Mouse (Mus musculus): ENCODE data around the gene Rad23b.
"Not testable (repeated sequence)": the region's sequence is repeated elsewhere in the genome, so short reads cannot be mapped to it uniquely, and the experiment has no call there.

Rad23b gene

DNA sequence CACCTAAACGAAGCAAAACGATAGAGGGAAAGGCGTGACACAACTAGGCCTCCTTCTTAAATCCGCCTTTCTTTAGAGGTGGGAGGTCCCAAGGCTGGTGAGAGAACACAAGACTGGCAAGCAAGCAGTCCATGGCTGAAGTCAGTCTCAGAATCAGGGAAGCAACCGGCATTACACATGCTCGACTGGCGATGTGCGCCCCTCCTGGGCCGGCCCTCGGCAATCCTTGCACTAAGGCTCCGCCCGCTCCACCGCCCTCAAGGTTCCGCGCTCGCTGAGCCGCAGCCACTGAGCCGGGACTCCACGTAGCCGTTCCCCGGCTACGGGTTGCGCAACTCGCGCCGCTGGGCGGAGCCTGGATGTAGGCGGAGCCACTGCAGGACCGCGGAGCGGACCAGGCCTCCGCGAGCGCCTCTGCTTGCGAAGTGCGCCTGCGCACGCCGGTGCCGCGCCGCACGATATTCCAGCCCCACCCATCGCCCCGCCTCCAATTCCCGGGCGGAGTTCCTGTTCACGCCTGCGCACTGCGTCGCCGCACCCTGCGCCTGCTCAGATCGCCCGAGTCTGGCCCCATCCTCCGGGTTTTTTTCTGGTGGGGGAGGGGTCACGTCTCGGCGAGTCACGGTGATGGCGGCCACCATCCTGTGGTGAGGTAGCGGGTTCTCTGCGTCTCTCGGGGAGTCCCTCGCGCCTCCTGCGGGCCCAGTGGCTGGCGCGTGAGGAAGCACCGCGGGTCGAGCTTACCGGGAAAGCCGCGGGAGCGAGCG lies at the start of gene Rad23b:
Gene Rad23b (plus strand): TSS at position 592 of the 767 bp plus-strand sequence.
- DNase-seq (ENCODE audit: extremely low spot score, low spot score) = peak; percentile 100

DNA sequence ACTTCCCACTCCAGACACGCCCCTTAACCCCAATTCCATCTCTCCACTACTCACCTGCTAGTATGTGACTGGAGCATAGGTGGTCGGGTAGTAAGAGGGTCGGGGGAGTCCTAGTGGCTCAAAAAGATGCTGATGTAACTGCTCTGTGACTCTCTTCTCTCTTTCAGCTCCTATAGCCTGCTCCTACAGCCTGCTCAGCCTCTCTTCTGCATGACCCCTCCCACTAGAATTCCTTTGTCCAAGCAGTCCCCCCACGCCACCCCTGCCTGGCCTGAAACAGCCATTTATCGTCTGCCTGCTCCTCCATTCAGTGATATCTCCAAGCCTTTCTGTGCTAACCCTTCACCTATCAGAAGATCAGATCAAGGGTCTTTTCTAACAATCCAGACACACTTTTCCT lies 45.7 kb upstream of the Rad23b start:
- no peak for DNase-seq (ENCODE audit: extremely low spot score, low spot score)

DNA sequence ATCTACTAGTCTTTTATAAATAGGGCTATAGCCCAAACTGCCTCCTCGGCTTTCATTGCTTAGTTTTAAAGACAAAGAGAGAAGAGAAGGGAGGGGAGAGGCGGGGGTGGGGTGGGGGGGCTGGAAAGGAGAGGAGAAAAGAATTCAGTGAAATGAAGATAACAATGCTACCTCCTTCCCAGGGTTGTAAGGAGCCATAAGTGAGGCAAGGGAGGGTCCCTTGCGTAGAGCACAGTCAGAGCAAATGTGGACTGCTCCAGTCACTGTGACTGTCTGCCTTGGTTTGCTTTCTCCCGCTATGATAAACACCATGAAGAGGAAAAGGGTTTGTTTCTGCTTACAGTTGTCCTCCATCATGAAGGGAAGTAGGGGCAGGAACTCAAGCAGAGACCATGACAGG lies 43.2 kb upstream of the Rad23b start:
- no peak for DNase-seq (ENCODE audit: extremely low spot score, low spot score)

DNA sequence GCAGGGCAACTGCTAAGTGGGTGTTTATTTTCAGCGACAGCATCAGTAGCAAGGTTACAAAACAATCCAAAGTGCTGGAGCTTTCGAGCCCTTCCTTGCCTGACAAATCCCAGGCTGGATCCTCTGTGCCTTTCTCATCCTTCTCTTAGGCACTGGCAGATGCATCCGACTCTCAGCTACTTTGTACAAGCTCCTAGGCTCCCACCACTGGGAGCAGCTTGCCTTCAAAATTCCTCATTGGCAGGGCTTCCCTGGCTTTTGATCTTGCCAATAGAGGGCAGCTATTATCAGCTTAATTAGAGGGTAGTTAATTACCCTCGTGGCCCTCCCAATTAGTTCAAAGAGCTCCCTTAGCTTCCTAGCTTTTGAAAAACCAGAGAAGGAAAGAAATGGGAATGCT lies 33.1 kb upstream of the Rad23b start:
- DNase-seq (ENCODE audit: extremely low spot score, low spot score) = no peak

DNA sequence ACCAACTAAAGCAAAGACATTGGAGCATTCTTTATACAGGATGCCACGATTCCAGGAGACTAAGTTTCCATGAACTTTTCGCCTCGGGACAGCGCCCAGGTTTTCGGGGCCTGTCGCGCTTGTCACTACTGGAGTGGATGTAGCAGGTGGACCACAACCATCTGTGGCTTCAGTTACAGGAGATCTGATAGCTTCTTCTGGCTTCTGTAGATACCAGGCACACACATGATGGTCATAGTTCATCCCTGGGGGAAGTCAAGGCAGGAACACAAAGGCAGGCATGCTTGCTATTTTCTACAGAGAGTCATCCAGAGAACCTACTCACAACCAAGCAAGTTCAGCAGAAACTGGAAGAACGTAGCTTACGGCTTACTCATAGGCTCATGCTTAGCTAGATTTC lies 31.5 kb upstream of the Rad23b start:
- not testable (repeated sequence) for DNase-seq (ENCODE audit: extremely low spot score, low spot score)

DNA sequence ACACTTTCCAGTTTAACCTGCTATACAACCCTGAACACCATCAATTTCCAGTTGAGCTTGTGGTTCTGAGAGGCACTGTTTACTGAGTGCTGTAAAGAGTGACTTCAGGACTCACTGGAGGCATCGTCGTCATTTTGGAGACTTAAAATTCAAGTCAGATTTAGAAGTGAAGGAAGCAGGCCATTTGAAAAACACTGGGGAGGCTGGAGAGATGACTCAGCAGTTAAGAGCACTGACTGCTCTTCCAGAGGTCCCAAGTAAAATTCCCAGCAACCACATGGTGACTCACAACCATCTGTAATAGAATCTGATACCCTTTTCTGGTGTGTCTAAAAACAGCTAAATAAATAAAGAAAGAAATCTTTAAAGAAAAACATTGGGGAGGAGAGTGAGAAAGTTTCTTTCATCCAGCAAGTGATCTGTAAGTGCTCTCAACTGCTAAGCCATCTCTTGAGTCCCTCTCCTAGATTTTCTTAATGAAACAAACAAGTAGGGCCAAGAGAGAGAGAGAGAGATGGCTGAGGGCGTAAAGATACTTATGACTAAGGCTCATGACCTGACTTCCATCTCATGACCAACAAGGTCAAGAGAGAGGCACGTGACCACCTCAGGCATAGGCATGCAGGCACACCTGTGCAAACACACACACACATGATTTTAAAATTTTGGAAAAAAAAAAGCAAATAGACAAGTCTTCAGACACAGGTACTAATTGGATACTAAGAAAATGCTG lies 23.9 kb upstream of the Rad23b start:
- DNase-seq (ENCODE audit: extremely low spot score, low spot score) = no peak

DNA sequence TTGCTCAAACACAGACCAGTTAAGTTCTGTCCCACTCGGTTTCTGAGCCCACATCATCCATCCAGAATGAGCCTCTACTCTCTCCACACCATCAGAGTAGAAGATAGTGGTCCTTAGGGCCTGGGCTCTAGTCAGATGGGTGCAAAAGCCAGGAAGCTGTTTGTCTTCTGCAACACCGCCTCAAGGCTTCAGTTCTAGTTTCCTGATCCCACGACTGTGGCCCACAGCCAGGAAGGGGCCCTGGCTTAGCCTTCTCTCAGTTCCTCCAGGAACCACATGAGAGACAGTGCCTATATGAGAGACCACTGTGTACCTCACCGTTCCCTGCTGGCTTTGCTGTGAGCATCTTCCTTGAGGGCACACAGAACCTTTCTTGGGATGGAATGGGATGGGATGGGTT lies 22.3 kb upstream of the Rad23b start:
- DNase-seq (ENCODE audit: extremely low spot score, low spot score) = no peak

DNA sequence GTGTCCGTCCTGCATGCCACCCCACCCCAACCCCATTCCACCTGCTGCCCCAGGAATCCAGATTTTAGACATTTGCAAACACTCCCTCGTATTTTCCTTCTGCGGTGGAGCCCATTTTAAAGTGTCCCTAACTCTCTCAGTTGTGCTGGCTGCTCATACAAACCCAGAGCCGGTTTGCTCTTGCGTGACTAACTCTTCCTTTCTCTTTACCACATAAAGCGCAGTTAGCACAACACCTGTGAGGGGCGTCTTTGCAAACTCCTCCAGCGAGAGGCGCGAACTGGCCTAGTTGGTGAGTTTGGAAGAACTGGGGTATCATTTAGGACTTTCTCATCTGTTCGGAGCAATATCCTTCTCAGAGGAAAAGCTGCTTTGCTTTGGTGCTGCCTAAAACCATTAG lies 21.4 kb upstream of the Rad23b start:
- DNase-seq (ENCODE audit: extremely low spot score, low spot score) = no peak

DNA sequence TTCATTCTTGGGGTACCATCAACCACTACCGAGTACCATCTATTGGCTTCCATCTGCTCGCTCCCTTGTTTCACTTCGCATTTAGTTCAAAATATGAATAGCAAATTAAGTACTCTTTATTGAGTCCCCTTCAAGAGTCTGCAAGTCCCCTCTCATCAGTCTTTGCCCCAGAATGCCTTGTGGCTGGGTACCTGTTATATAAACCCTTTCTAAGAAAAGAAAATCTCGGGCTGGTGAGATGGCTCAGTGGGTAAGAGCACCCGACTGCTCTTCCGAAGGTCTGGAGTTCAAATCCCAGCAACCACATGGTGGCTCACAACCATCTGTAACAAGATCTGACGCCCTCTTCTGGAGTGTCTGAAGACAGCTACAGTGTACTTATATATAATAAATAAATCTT lies 20.9 kb upstream of the Rad23b start:
- not testable (repeated sequence) for DNase-seq (ENCODE audit: extremely low spot score, low spot score)

DNA sequence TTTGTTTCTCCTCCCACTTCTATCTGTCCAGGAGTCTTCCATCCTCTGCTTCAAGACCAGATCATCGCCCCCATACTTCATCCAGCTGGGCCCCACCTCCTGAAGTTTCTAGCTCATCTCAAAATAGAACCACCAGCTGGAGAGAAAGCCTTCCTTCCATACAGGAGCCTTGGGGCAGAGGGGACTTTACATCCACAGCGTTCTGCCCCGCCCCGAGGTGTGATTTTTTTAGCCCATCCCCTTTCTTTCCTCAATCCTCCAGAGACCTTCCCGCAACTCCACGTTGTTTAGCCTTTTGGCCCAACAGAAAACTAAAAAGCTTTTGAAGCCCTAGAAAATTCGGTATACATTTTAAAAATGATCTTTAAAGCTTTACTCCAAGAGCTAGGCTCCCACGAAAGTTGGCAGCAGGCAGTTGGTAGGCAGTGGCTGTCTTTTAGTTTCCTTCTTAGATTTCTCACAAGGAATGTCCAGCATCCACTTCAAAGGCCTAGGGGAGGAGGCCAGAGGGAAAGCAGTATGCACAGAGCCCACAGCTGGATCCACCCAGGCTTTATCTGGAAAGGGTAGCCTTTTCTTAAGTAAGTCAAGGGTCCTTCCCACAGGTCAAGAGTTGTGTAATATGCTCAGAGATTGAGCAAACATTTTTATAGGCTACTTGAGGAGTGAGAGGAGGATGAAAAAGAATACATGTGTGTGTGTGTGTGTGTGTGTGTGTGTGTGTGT lies 20.1 kb upstream of the Rad23b start:
- DNase-seq (ENCODE audit: extremely low spot score, low spot score) = no peak

DNA sequence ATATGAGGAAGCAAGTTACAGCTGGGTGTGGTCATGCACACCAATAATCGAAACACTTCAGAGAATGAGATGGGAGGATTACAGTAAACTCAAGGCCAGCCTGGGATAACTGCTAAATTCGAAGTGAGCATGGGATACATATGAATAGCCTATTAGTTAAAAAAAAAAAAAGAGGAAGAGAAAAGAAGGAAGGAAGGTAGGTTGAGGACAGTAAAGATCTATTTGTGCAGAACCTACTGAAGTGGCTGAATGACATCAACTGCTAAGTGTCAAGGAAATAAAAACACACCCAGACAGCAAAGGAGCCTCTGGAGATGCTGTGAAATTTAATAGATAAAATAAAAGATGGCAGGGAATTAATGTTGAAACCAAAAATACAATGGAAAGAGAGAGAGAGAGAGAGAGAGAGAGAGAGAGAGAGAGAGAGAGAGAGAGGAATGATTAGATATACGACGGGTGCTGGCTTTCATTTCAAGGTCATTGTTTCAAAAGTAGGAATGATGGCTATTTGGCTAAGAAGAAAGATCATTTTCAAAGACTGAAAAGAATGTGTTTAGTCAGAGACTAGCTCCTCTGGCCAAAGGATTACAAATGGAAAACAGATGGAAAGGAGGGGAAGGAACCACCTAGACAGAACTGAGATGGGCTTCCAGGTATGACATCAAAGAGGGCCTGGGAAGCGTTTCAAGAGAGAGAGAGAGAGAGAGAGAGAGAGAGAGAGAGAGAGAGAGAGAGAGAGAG lies 14.6 kb upstream of the Rad23b start:
- no peak for DNase-seq (ENCODE audit: extremely low spot score, low spot score)

DNA sequence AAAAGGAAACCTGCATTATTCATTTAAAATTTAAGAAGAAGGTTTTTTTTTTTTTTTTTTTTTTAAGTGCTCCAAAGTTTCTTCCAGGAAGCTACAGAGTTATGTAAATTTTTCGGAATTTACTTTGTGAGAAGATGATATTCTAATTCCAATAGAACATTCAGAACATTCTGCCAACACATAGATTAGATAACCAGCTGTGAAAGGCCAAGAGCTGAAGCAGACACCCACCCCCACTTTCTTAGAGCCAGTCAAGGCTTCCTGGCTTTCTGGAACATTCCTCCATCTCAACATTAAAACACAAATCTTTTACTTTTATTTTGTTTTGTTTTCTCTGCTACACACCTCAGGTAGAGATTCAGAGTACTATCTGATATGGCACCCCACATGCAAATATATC lies 10.9 kb upstream of the Rad23b start:
- DNase-seq (ENCODE audit: extremely low spot score, low spot score) = no peak

DNA sequence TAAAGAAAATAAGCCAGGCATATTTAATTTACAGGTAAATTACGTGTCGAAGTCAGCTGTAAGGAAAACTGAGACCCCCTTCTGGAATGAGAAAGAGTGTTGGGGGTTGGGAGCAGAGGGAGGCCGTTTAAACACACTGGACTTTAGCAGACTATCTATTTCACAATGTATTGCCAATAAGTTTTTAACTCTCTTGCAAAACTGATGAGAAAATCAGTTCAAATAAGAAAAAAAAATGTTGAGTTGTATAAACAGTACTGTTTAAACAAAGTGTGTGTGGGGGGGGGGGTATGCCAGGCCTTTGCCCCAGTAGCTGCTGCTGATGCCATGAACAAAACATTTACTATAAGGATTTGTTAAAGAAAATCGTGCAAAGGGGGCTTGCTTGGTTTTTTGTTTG lies 10.5 kb upstream of the Rad23b start:
- DNase-seq (ENCODE audit: extremely low spot score, low spot score) = no peak

DNA sequence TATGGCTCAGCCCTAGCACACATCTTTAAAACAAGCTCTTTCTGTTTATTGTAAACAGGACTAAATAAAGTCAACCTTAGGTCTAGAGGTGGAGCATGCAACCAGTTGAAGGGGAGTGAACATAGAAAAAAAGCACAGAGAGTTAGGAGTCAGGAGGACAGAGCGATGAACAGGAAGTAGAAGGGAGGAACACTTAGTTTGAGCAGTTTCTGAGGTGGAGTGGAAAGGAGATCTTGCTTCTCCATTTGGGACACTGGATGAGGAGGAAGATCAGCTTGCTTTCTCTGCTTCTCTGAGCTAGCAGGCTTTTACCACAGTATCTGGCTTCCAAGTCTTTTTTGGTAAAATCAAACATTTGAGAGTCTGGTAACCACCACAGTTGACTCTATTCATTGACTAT lies 8.0 kb upstream of the Rad23b start:
- DNase-seq (ENCODE audit: extremely low spot score, low spot score) = no peak

DNA sequence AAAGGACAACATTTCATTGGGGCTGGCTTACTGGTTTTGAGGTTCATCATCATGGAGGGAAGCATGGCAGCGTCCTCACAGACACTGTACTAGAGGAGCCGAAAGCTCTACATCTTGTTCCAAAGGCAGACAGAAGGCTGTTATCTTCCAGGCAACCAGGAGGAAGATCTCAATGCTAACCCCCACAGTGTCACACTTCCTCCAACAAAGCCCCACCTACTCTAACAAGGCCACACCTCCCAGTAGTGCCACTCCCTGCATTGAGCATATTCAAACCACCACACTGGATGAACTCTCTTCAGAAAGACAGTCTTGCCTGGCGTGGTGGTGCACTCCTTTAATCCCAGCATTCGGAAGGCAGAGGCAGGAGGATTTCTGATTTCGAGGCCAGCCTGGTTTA lies 7.2 kb upstream of the Rad23b start:
- DNase-seq (ENCODE audit: extremely low spot score, low spot score) = no peak

DNA sequence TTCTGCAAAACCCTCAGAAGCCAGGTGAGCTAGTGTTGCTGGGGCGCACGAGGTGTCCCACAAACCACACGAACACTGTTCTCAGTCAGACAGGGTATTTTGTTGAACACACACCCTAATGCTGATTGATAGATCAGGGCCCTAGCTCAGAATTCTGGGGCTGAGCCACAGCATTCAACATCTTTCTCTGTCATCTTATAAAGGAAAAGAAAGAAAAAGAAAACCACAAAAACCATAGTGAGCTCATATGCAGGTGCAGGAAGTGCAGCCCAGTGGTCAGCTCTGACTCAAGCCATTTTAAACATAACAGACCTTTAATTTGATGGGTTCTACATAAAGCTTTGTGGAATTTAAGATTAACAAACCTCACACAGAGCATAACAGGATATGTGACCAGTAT lies 6.6 kb upstream of the Rad23b start:
- DNase-seq (ENCODE audit: extremely low spot score, low spot score) = no peak

DNA sequence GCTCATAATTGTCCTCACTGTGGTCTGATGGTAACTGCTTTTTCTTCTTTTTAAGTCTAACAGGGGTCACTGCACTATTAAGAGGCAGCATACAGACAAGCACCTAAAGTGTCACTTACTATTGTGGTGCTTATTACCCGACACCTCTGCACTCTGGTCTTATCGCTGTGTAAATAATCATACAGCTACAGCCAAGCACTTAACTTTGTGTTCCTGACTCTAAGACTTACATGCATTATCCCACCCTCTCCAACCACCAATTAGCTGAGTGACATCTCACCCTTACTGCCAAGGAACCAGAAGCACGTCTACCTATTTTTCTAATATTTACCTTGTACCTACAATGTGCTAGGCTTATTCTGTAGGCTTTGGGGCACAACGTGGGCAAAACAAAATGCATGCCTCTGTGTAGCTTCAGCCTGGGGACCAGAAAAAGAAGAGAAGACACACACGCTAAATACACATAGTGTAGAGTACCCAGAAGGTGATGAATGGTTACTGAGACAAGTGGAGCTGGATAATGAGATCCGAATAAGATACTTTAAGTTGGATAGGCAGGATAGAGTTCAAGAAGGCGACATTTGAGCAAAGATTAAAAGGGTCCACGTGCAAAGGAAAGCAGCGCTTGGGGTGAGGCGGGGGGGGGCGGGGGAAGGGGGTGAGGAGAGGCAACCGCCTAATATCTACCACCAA lies 938 bp upstream of the Rad23b start:
- no peak for DNase-seq (ENCODE audit: extremely low spot score, low spot score)

DNA sequence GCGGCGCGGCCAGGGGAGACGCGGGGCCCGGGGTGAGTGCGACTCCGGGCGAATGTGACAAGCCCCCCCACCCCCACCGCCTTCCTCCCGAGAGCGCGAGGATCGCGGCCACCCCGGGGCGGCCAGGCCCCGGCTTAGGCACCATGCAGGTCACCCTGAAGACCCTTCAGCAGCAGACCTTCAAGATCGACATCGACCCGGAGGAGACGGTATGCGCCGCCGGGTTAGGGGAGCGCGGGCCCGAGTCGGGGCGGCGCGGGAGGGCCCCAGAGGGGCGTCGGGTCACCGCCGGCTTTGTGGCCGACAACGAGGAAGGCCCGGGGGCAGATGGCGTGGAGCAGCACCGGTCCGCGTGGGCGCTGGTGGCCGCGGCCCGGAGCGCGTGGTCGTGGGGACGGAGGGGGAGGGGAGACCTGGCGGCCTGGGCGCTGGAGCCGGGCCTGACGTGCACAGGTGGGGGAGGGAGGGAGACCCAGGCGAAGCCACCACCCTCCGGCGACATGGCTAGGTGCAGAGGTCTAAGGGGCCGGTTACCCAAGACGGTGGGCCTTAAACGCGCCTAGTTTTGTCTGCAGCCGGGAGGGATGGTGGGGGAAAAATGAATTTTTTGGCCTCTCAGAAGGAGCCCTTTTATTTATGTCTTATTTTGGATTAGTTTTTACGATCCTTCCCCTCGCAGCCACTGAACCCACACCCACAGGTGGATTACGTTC lies 532 bp downstream of the Rad23b start:
- peak; percentile 67 for DNase-seq (ENCODE audit: extremely low spot score, low spot score)

DNA sequence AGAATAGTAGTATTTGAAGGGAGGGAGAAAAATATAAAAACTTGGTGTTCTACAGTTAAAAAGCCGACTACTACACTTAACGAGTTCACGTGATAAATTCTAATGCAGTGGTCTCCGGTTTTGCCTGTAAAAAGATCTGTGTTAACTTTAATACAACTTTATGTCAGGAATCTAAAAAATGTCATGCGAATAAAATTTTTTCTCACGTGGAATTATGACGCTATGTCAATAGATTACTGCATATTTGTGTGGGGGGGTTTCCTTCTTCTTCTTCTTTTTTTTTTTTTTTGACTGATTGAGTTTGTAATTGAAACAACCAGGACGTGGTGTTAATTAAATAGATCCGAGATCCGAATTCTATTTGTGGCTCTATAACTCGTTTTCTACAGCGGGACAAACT lies 1.2 kb downstream of the Rad23b start:
- DNase-seq (ENCODE audit: extremely low spot score, low spot score) = no peak

DNA sequence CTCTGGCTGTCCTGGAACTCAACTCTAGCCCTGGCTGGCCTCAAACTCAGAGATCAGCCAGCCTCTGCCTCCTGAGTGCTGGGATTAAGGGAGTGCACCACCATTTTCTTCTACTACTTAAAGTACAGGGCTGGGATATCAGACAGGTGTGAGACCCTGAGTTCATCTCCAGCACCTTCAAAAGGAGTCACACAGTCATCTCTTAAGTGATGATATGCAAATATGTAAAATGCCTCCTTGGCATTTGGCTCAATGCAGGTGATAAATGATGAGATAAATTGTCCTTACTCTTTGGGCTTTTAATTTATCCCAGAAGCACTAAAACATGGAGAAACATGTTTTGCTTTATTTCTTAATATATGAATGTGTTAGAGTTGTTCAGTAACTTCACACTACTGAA lies 2.0 kb downstream of the Rad23b start:
- no peak for DNase-seq (ENCODE audit: extremely low spot score, low spot score)

Measured in neural tube, embryonic 10.5 days (tissue).